Mouse (Mus musculus): ENCODE measurements around the gene Gm45140.

Gm45140 gene

GRCm38 (mm10) chr6:87742804-87743203, 92.8 kb downstream of the Gm45140 start:
- DNase-seq (ENCODE audit: low read depth, low spot score): peak; percentile 63

- peak; percentile 53 for DNase-seq (ENCODE audit: low read depth, low spot score)
Measured at GRCm38 (mm10) chr6:87741978-87742377, 93.6 kb downstream of the Gm45140 start.

- no peak for DNase-seq (ENCODE audit: low read depth, low spot score)
Measured at GRCm38 (mm10) chr6:87740496-87740895, 95.1 kb downstream of the Gm45140 start.

DNA sequence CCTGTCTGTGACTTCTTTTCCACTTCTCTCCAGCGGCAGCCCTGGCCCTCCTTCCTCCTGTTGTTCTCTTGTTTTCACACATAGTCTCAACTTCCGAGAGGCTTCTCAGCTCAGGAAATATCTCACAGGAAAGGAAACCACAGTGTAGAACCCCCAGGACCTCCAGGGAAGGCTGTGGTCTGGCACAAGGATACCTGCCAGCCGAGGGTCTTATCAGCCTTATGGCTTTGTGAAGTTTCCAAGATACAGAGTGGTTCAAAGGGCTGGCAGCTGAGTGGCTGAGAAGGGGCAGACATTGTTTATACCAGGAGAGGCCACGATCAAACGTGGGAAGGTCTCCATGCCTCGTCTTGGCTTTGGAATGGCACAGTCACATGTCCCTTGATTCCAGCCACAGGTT, 95.7 kb downstream of the Gm45140 start:
- DNase-seq (ENCODE audit: low read depth, low spot score): no peak
